Mouse (Mus musculus): ENCODE data around the gene Foxj2.

Gene Foxj2

GRCm38 (mm10) chr6:122819306-122820070 is at the start of gene Foxj2:
Foxj2 (plus strand) TSS chr6:122819914.
- DNase-seq: peak; percentile 74

- DNase-seq: no peak
Observed at GRCm38 (mm10) chr6:122770760-122771315, 48.9 kb upstream of the Foxj2 start.

- DNase-seq: no peak
Observed at GRCm38 (mm10) chr6:122772701-122773100, 47.0 kb upstream of the Foxj2 start.

- no peak for DNase-seq
Observed at GRCm38 (mm10) chr6:122774345-122774744, 45.4 kb upstream of the Foxj2 start.

GRCm38 (mm10) chr6:122776040-122776439 is 43.7 kb upstream of the Foxj2 start:
- no peak for DNase-seq

- no peak for DNase-seq
Observed at GRCm38 (mm10) chr6:122779916-122780315, 39.8 kb upstream of the Foxj2 start.

- no peak for DNase-seq
Observed at GRCm38 (mm10) chr6:122781167-122781566, 38.5 kb upstream of the Foxj2 start.

- peak; percentile 62 for DNase-seq
Observed at GRCm38 (mm10) chr6:122782164-122782563, 37.5 kb upstream of the Foxj2 start.

- DNase-seq: peak; percentile 13
Observed at GRCm38 (mm10) chr6:122784866-122785265, 34.8 kb upstream of the Foxj2 start.

- peak; percentile 77 for DNase-seq
Observed at GRCm38 (mm10) chr6:122786275-122786674, 33.4 kb upstream of the Foxj2 start.

GRCm38 (mm10) chr6:122795254-122795935 is 24.3 kb upstream of the Foxj2 start:
- DNase-seq: peak; percentile 16

- no peak for DNase-seq
Observed at GRCm38 (mm10) chr6:122800640-122801300, 18.9 kb upstream of the Foxj2 start.

- peak; percentile 68 for DNase-seq
Observed at GRCm38 (mm10) chr6:122801301-122801800, 18.4 kb upstream of the Foxj2 start, which contains the start of gene Slc2a3. Slc2a3 (minus strand) TSS chr6:122801640.

GRCm38 (mm10) chr6:122801801-122802514 is 17.8 kb upstream of the Foxj2 start:
- peak; percentile 23 for DNase-seq

- DNase-seq: peak; percentile 93
Observed at GRCm38 (mm10) chr6:122804418-122804817, 15.3 kb upstream of the Foxj2 start.

GRCm38 (mm10) chr6:122810022-122810614 is 9.6 kb upstream of the Foxj2 start:
- no peak for DNase-seq

GRCm38 (mm10) chr6:122810615-122811279 is 9.0 kb upstream of the Foxj2 start:
- peak; percentile 99 for DNase-seq

GRCm38 (mm10) chr6:122811280-122811652 is 8.4 kb upstream of the Foxj2 start:
- peak; percentile 95 for DNase-seq

- peak; percentile 70 for DNase-seq
Observed at GRCm38 (mm10) chr6:122811771-122812600, 7.7 kb upstream of the Foxj2 start.

GRCm38 (mm10) chr6:122812716-122813115 is 7.0 kb upstream of the Foxj2 start:
- no peak for DNase-seq
